Mouse (Mus musculus) lung, postnatal 0 days (tissue): Measurements from ENCODE around the gene Zwilch. TPM values are rescaled to one million over a fixed set of nuclear protein-coding genes. Genes with fewer than 3 reads are reported as not detected.

Source experiments
- ATAC-seq: fragments of 200-750 bp; cut with Nextera tagmentation; 2 replicates; pipeline ENCODE4 v1.8.0; 2017; ENCODE audit warnings: moderate library complexity
- DNase-seq: peaks from one replicate; pipeline ENCODE4 v3.0.0-alpha.2; 2016; ENCODE audit warnings: low spot score
- H3K27ac ChIP-seq: fragments of 300-500 bp; sonication (generic); 2 replicates; pipeline ENCODE4 v1.5.1; 2014; ENCODE audit warnings: antibody characterized with exemption, mild to moderate bottlenecking, low read length, mixed read lengths
- H3K27me3 ChIP-seq: fragments of 300-500 bp; sonication (generic); replicated peaks from 2 replicates; pipeline ENCODE4 v1.6.1; 2014; ENCODE audit warnings: low read length, mixed read lengths; ENCODE audit not compliant: insufficient read depth
- H3K36me3 ChIP-seq: fragments of 300-500 bp; sonication (generic); 2 replicates; pipeline ENCODE4 v1.6.1; 2014; ENCODE audit warnings: low read length, mixed read lengths; ENCODE audit not compliant: insufficient read depth
- H3K4me1 ChIP-seq: fragments of 300-500 bp; sonication (generic); 2 replicates; pipeline ENCODE4 v1.6.1; 2014; ENCODE audit warnings: antibody characterized with exemption, low read depth, low read length, mixed read lengths; ENCODE audit not compliant: insufficient read depth
- H3K4me2 ChIP-seq: fragments of 300-500 bp; sonication (generic); replicated peaks from 2 replicates; pipeline ENCODE4 v1.6.1; 2014; ENCODE audit warnings: low read depth, mild to moderate bottlenecking, low read length, moderate library complexity, mixed read lengths
- H3K4me3 ChIP-seq: fragments of 300-500 bp; sonication (generic); 2 replicates; pipeline ENCODE4 v1.5.1; 2014; ENCODE audit warnings: low read depth, low read length
- H3K9ac ChIP-seq: fragments of 300-500 bp; sonication (generic); replicated peaks from 2 replicates; pipeline ENCODE4 v1.6.1; 2014; ENCODE audit warnings: low read depth, mild to moderate bottlenecking
- H3K9me3 ChIP-seq: fragments of 300-500 bp; sonication (generic); 2 replicates; pipeline ENCODE4 v1.6.1; 2016; ENCODE audit warnings: low read length, mixed read lengths
- CTCF ChIP-seq: IDR thresholded peaks from 2 replicates; pipeline ENCODE4 v1.5.1; 2016; ENCODE audit warnings: antibody characterized with exemption, mild to moderate bottlenecking
- EP300 ChIP-seq: IDR thresholded peaks from 2 replicates; pipeline ENCODE4 v1.6.1; 2016; ENCODE audit warnings: antibody characterized with exemption, mild to moderate bottlenecking, control low read depth
- WGBS: fragments of 180-500 bp; shearing (Covaris S2); extraction: QIAGEN DNeasy Blood & Tissue Kit; methylation state at CpG from one replicate; pipeline ENCODE4 v1.1.7; 2014; 5-methylcytosine and 5-hydroxymethylcytosine counted together
- polyA plus RNA-seq: library from polyadenylated mRNA; unstranded; fragments of >200 nt; fragmentation: Nextera tagmentation; extraction: Ambion mirVana; gene quantifications from 2 replicates; pipeline ENCODE4 v1.2.1, GENCODE M21; 2015

The Zwilch gene
- polyA plus RNA-seq, 1 experiment from 2014 or later = 1.5 TPM

DNA sequence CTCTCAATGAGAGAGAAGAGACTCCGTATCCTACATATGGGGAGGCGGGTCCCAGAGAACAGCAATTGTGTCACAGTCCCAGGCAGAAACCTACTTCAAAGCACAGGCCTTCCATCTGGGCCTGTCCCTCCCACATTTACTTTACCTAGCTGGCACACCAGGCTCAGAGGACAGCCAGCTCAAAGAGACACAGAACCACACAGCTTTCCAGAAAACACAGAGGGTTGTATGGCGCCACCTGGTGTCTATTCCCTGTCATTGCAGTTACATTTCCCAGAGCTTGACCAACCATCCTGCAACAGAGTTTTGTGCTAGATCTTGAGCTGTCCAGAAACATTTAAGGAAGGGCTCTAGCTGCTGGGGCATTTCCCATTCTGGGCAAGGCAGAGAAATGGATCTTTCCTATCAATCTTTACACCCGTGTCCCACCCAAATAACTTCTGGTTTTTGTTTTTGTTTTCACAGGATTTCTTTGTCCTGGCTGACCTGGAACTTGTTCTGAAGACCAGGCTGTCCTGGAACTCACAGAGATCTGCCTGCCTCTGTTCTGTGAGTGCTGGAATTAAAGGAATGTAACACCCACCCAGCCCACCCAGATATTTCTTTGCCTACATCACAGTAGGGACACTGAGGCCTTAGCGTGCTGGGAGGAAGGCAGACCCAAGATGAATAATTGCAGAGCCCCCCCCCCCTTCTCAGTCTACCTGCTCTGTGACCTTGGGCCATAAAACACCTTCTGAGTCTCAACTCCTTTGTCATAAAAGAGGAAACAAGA is 85.3 kb downstream of the Zwilch start:
- Histone ChIP-seq H3K27ac (peak overlapping the region; percentile 9; the same call in 1 of the 2 replicates), H3K4me2 (no peak overlapping the region), H3K4me3 (no peak overlapping the region), H3K27me3 (no peaks in the 10 kb centered on the region), H3K9me3 (no peaks in the 10 kb centered on the region), H3K4me1 (peaks cover 19% of the 10 kb centered on the region; the same call in 1 of the 2 replicates), H3K36me3 (no peaks in the 10 kb centered on the region; the same call in 1 of the 2 replicates), H3K9ac (no peak overlapping the region)
- whole genome bisulfite sequencing = 38% methylated on average over 5 of the region's 5 CpGs
- DNase-seq = peak; percentile 88
- peak; percentile 98 for TF ChIP-seq CTCF
- TF ChIP-seq EP300 = peak; percentile 45
- peak; percentile 15; the same call in 1 of the 2 replicates for ATAC-seq

Other genes with a start within 250 kb of the Zwilch start
- gene Smad6, start 151.0 kb downstream of the Zwilch start, polyA plus RNA-seq = 13.4 and 15.3 TPM in 2 replicates
- gene Lctl, start 56.0 kb downstream of the Zwilch start, polyA plus RNA-seq = not detected in 2 replicates
- gene Rpl4, start 271 bp upstream of the Zwilch start, polyA plus RNA-seq = 679 and 693 TPM in 2 replicates
- 35.5 and 47.4 TPM in 2 replicates for gene Snapc5, start 6.2 kb upstream of the Zwilch start, polyA plus RNA-seq
- 1.0 and 1.1 TPM in 2 replicates for gene Uchl4, start 62.1 kb upstream of the Zwilch start, polyA plus RNA-seq
- 67.1 and 77.6 TPM in 2 replicates for gene Map2k1, start 80.5 kb upstream of the Zwilch start, polyA plus RNA-seq
- gene Tipin, start 108.5 kb upstream of the Zwilch start, polyA plus RNA-seq = 59.8 and 70.2 TPM in 2 replicates
- 8.1 and 9.6 TPM in 2 replicates for gene Dis3l, start 168.2 kb upstream of the Zwilch start, polyA plus RNA-seq
- gene Megf11, start 212.5 kb upstream of the Zwilch start, polyA plus RNA-seq = 0.56 and 0.63 TPM in 2 replicates